Mouse (Mus musculus) heart, embryonic 15.5 days (tissue): ENCODE measurements around the gene Ift46. TPM values are rescaled to one million over a fixed set of nuclear protein-coding genes. Genes with fewer than 3 reads are reported as not detected.
"Not testable (repeated sequence)": the region's sequence is repeated elsewhere in the genome, so short reads cannot be mapped to it uniquely, and the experiment has no call there.

ENCODE experiments used
- ATAC-seq: fragments of 200-750 bp; cut with Nextera tagmentation; replicated peaks from 2 replicates; pipeline ENCODE4 v1.8.0; 2017; ENCODE audit warnings: low read depth, moderate TSS enrichment; ENCODE audit not compliant: insufficient number of reproducible peaks, insufficient read depth, low FRiP score
- H3K27ac ChIP-seq: fragments of 300-500 bp; sonication (generic); 2 replicates; pipeline ENCODE4 v1.5.1; 2015; ENCODE audit warnings: mild to moderate bottlenecking, inconsistent platforms
- H3K27me3 ChIP-seq: fragments of 300-500 bp; sonication (generic); 2 replicates; pipeline ENCODE4 v1.6.1; 2015; ENCODE audit warnings: inconsistent platforms
- H3K36me3 ChIP-seq: fragments of 300-500 bp; sonication (generic); 2 replicates; pipeline ENCODE4 v1.6.1; 2015; ENCODE audit warnings: mild to moderate bottlenecking, inconsistent platforms
- H3K4me1 ChIP-seq: fragments of 300-500 bp; sonication (generic); replicated peaks from 2 replicates; pipeline ENCODE4 v1.6.1; 2015; ENCODE audit warnings: inconsistent platforms
- H3K4me2 ChIP-seq: fragments of 300-500 bp; sonication (generic); 2 replicates; pipeline ENCODE4 v1.6.1; 2015; ENCODE audit warnings: inconsistent platforms, mild to moderate bottlenecking, moderate library complexity
- H3K4me3 ChIP-seq: fragments of 300-500 bp; sonication (generic); 2 replicates; pipeline ENCODE4 v1.5.1; 2015; ENCODE audit warnings: mild to moderate bottlenecking, inconsistent platforms
- H3K9ac ChIP-seq: fragments of 300-500 bp; sonication (generic); 2 replicates; pipeline ENCODE4 v1.6.1; 2015; ENCODE audit warnings: mild to moderate bottlenecking, inconsistent platforms
- H3K9me3 ChIP-seq: fragments of 300-500 bp; sonication (generic); replicated peaks from 2 replicates; pipeline ENCODE4 v1.6.1; 2016; ENCODE audit warnings: inconsistent platforms
- WGBS: fragments of 180-500 bp; shearing (Covaris S2); methylation state at CpG from one replicate; pipeline ENCODE4 v1.1.7; 2015; ENCODE audit warnings: mixed read lengths; 5-methylcytosine and 5-hydroxymethylcytosine counted together
- polyA plus RNA-seq: library from polyadenylated mRNA; unstranded; fragments of >200 nt; fragmentation: Nextera tagmentation; extraction: Ambion mirVana; gene quantifications from 2 replicates; pipeline ENCODE4 v1.2.1, GENCODE M21; 2015

Gene Ift46
- polyA plus RNA-seq, 1 experiment from 2014 or later: 54.3 TPM

DNA sequence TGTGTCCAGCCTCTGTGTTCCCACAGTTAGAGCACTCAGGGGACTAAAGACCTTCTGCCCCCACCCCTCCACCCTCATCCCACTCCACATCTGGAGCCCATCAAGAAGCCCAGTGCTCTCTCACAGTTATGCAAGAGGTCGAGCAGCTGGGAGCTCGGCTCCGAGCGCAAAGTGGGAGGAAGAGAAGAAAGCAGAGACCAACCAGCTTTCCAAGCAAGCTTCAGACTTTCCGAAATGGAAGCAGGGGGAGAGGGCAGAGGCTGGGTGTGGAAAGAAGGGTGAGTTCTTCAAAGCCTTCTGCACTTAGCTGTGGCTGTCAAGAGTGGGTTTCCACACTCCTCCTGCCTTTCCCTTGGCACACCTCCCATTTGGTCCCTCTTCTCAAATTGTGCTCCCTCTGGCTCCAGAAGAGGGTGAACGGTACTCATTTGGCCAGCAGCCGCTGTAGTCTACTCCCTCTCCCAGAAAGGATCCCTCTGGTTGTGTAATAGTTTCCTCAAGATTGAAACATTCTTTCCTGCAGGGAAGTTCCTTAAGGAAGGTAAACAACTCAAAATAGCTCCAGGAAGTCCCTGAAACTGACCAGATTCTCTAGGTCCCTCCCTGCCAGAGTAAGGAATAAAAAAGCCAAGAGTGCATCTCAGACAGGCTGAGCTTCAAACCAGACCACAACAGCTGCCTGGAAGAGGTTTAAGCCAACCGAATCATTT, 30.3 kb upstream of the Ift46 start:
- H3K9ac ChIP-seq: no peak overlapping the region
- H3K27me3 ChIP-seq: 0 out of 2 replicates have a peak, but pooled peaks cover 3% of the 10 kb centered on the region
- H3K27ac ChIP-seq: peak overlapping the region; percentile 70
- no peaks in the 10 kb centered on the region for H3K9me3 ChIP-seq
- whole genome bisulfite sequencing: 22% methylated on average over 8 of the region's 8 CpGs
- H3K4me1 ChIP-seq: peaks cover 30% of the 10 kb centered on the region
- ATAC-seq: 0 out of 2 replicates have a peak, but pooled peaks have one; percentile 5
- H3K36me3 ChIP-seq: peaks cover 11% of the 10 kb centered on the region
- no peak overlapping the region for H3K4me3 ChIP-seq
- H3K4me2 ChIP-seq: no peak overlapping the region; the same call in 1 of the 2 replicates

DNA sequence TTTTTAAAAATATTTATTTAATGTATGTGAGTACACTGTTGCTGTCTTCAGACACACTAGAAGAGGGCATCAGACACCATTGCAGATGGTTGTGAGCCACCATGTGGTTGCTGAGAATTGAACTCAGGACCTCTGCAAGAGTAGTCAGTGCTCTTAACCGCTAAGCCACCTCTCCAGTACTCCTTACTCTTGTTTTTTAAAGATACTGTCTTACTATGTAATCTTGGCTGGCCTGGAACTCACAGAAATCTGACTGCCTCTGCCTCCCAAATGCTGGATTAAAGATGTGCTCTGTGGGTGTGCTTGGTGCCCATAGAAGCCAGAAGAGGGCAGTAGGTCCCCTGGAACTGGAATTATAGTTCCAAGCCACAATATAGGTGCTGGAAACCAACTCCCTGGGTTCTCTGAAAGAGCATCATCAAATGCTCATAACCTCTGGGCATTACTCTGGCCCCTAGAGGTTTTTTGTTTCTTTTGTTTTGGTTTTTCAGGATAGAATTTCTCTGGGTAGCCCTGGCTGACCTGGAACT, 27.0 kb upstream of the Ift46 start:
- no peak overlapping the region for H3K9ac ChIP-seq
- no peak overlapping the region for H3K4me2 ChIP-seq
- 0 out of 2 replicates have a peak, but pooled peaks cover 3% of the 10 kb centered on the region for H3K27me3 ChIP-seq
- 78% methylated on average over 1 of the region's 1 CpGs for WGBS
- H3K9me3 ChIP-seq: no peaks in the 10 kb centered on the region
- ATAC-seq: no peak
- H3K36me3 ChIP-seq: peaks cover 45% of the 10 kb centered on the region
- H3K4me1 ChIP-seq: 0 out of 2 replicates have a peak, but pooled peaks cover 3% of the 10 kb centered on the region
- no peak overlapping the region for H3K4me3 ChIP-seq
- H3K27ac ChIP-seq: no peak overlapping the region

DNA sequence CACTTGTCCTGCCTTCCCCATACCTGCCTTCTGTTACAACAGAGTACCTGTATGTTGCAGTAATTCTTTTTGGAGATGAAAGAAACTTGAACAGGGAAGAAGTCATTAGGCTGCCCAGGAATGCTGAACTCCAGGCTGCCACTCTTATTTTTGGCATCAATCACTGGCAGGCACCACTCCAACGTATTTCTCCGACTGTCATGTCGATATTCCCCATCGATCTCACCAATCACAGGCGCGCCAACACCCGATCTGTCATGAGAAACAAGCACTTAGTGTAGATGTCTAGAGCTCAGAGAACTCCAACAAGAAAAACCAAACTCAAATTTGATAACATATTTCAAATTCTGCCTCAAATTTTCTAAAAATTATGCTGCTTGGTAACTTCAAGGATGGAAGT, 22.3 kb upstream of the Ift46 start:
- Histone ChIP-seq H3K9ac (no peak overlapping the region), H3K4me3 (no peak overlapping the region), H3K27ac (no peak overlapping the region), H3K4me1 (no peaks in the 10 kb centered on the region), H3K27me3 (no peaks in the 10 kb centered on the region), H3K9me3 (no peaks in the 10 kb centered on the region), H3K36me3 (peaks cover 79% of the 10 kb centered on the region), H3K4me2 (no peak overlapping the region)
- 88% methylated on average over 7 of the region's 7 CpGs for WGBS
- no peak for ATAC-seq

DNA sequence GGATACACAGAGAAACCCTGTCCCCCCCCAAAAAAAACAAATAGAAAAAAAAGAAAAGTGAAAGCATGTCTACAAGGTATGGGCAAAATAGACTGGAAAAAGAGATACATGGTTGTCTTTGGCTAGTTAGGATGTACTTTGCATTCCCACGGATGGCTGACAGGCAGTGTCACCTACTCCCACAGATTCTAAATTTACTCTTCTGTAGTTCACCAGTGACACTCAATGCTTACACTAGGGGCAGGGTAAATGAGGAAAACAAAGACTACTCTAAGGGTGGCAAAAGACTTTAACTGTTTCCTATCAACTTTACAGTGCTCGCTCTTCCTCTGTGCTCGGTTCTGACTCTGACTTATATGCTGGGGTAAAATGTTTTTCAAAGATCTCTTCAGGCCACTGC, 21.0 kb upstream of the Ift46 start:
- no peak overlapping the region for H3K4me3 ChIP-seq
- no peaks in the 10 kb centered on the region for H3K4me1 ChIP-seq
- H3K27ac ChIP-seq: no peak overlapping the region
- 79% methylated on average over 3 of the region's 3 CpGs for WGBS
- no peaks in the 10 kb centered on the region for H3K9me3 ChIP-seq
- H3K4me2 ChIP-seq: no peak overlapping the region
- H3K36me3 ChIP-seq: peaks cover 82% of the 10 kb centered on the region
- H3K9ac ChIP-seq: no peak overlapping the region
- ATAC-seq: no peak
- H3K27me3 ChIP-seq: no peaks in the 10 kb centered on the region

DNA sequence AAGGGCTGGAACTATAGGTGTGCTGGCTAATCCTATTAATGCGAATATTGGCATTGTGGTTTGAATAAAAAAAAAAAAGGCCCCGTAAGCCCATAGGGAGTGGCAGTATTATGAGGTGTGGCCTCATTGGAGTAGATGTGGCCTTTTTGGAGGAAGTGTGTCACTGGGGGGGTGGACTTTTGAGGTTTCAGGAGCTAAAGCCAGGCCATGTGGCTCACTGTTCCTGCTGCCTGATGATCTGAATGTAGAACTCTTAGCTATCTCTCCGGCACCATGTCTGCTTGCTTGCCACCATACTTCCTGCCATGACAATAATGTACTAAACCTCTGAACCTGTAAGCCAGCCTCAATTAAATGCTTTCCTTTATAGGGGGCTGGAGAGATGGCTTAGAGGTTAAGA, 20.4 kb upstream of the Ift46 start:
- ATAC-seq: no peak
- H3K36me3 ChIP-seq: peaks cover 86% of the 10 kb centered on the region

DNA sequence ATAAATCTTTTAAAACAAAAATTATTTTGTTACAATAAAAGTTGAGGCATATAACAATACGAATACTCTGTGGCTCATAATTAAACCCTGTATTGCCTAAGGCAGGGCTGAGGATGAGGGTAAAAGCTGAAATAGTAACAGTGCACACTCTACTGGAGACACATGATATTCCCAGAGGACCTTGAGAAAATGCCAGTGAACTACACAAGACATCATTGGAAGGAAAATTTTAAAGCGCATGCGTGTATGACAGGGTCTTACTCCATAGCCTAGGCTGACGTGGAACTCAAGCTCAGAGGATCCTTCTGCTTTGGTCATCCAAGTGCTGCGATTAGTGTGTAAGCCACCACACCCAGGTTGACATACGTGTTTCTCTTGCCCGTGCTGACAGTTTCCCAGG, 19.2 kb upstream of the Ift46 start:
- no peaks in the 10 kb centered on the region for H3K9me3 ChIP-seq
- no peaks in the 10 kb centered on the region for H3K4me1 ChIP-seq
- WGBS: 90% methylated on average over 7 of the region's 7 CpGs
- peaks cover 84% of the 10 kb centered on the region for H3K36me3 ChIP-seq
- no peak overlapping the region for H3K27ac ChIP-seq
- H3K4me3 ChIP-seq: no peak overlapping the region
- no peak overlapping the region for H3K4me2 ChIP-seq
- no peaks in the 10 kb centered on the region for H3K27me3 ChIP-seq
- no peak for ATAC-seq
- H3K9ac ChIP-seq: no peak overlapping the region

More for the DNA sequence above, 20.4 kb upstream of the Ift46 start:
- no peak overlapping the region for H3K27ac ChIP-seq
- WGBS: 96% methylated on average over 3 of the region's 3 CpGs
- no peaks in the 10 kb centered on the region for H3K27me3 ChIP-seq
- no peak overlapping the region for H3K9ac ChIP-seq
- H3K4me2 ChIP-seq: no peak overlapping the region
- no peaks in the 10 kb centered on the region for H3K4me1 ChIP-seq
- H3K9me3 ChIP-seq: no peaks in the 10 kb centered on the region
- no peak overlapping the region for H3K4me3 ChIP-seq

DNA sequence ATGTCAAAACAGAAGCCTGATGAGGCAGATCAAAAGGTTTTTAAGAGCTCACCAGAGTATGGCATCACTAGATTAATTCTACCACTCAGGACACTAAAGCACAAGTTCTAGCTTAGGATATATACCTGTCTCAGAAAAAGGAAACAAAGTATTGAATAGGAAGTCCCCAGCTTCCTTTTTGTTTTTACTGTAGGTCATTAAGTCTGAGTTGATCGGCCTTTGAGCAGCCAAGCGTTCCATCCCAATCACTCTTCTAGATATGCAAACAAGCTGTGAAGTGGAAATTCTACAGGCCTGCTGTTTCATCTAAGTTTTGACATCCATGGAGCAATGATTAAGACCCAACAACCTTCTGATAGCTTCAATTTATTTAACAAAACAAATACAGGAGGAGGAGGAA, 6.8 kb upstream of the Ift46 start:
- ATAC-seq: no peak
- Histone ChIP-seq H3K27me3 (no peaks in the 10 kb centered on the region), H3K36me3 (peaks cover 31% of the 10 kb centered on the region), H3K4me1 (peaks cover 29% of the 10 kb centered on the region), H3K9ac (no peak overlapping the region), H3K4me2 (no peak overlapping the region), H3K9me3 (no peaks in the 10 kb centered on the region), H3K27ac (no peak overlapping the region), H3K4me3 (no peak overlapping the region)
- WGBS: 58% methylated on average over 2 of the region's 2 CpGs

DNA sequence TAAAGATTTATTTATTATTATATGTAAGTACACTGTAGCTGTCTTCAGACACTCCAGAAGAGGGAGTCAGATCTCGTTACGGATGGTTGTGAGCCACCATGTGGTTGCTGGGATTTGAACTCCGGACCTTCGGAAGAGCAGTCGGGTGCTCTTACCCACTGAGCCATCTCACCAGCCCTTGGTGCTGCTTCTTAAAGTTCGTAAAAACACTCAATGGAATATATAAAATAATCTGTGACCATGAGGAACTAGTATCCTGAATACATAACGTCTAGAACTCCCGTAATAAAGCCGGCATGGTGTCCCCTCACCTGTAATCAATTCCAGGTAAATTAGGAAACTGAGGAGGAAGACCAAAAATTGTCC, 304 bp downstream of the Ift46 start:
- not testable (repeated sequence) for H3K27me3 ChIP-seq, H3K36me3 ChIP-seq, H3K9ac ChIP-seq, ATAC-seq, H3K9me3 ChIP-seq
- H3K4me1 ChIP-seq: peaks cover 24% of the 10 kb centered on the region
- peak overlapping the region; percentile 63 for H3K4me2 ChIP-seq
- H3K4me3 ChIP-seq: peak overlapping the region; percentile 88
- 31% methylated on average over 9 of the region's 9 CpGs for WGBS
- peak overlapping the region; percentile 98 for H3K27ac ChIP-seq

DNA sequence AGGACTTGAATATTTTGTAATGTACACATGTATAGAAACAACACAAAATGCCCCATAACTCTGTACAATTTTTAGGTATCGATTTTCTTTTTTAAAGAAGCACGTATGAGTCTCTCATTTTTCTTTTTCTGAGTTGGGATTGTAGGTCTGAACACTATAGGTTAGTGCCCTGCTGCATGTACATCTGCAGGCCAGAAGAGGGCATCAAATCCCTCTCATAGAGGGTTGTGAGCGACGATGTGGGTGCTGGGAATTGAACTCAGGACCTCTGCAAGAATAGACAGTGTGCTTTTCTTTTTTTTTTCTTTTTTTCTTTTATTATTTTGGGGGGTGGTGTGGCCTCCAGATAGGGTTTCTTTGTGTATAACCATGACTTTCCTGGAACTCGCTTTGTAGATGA, 3.7 kb downstream of the Ift46 start:
- no peaks in the 10 kb centered on the region for H3K27me3 ChIP-seq
- ATAC-seq: no peak
- H3K36me3 ChIP-seq: peaks cover 9% of the 10 kb centered on the region
- no peak overlapping the region for H3K9ac ChIP-seq
- 91% methylated on average over 5 of the region's 5 CpGs for WGBS
- H3K27ac ChIP-seq: no peak overlapping the region
- no peak overlapping the region for H3K4me2 ChIP-seq
- H3K4me1 ChIP-seq: peaks cover 11% of the 10 kb centered on the region
- H3K4me3 ChIP-seq: no peak overlapping the region
- H3K9me3 ChIP-seq: no peaks in the 10 kb centered on the region

DNA sequence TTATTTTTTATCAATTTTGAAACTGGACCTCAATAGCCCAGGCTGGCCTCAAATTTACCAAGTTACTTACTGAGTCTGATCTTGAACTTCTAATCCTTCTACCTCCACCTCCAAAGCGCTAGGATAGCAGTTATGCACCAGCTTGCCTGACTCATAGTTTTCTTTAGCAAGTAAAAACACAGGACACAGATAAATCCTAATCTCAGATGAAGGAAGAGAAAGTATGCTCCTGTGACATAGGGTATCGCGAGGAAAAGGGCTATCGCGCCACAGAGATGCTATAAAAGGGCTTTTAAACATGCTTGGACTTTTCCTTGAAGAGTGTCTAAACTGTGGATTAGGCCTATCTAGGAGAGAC, 4.7 kb downstream of the Ift46 start:
- Histone ChIP-seq H3K27me3 (no peaks in the 10 kb centered on the region), H3K9ac (no peak overlapping the region; the same call in 1 of the 2 replicates), H3K4me1 (peaks cover 9% of the 10 kb centered on the region), H3K4me3 (no peak overlapping the region), H3K4me2 (no peak overlapping the region), H3K27ac (peak overlapping the region; percentile 57), H3K36me3 (peaks cover 9% of the 10 kb centered on the region), H3K9me3 (no peaks in the 10 kb centered on the region)
- 13% methylated on average over 5 of the region's 5 CpGs for WGBS
- no peak for ATAC-seq

DNA sequence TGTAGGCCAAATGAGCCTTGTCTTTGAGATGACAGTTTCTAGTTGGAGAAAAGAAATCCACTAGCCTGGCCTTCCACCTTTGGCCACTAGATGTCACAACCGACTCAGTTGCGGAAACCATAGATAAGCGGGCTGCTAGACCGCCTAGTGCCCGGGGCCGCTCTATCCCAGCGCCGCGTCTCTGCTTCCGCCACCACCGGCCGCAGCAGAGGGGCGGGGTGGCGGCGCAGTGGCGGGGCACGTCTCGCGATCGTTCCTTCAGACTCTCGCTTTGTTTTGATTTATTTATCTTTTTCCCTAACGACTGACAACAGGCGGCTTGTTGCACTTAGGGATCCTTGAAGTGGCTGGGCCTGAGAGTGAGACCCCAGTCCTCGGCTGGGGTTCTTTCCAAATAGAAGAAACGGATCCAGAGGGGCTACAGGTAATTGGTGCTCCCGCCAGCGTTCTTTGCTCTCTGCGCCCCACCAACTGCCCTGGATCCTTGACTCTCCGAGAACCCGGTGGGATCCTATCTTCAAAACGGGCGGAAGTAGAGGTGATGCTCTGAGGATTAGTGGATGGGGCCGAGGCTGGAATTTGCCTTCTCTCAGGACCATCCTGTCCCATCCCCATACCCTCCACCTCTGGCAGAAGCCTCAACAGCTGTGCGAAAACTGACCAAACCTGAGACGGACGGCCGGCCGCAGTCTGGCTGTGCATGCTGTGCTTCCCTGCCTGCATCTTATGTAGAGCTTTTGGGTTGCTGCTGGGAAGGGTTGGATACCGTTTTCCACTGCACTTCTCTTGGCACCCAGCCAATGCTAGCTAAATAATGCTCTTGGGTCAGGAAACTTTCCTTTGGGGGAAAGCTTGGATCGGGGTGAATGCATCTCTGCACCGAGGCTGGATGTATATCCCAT, 5.3 kb downstream of the Ift46 start:
- Histone ChIP-seq H3K27me3 (no peaks in the 10 kb centered on the region), H3K36me3 (peaks cover 10% of the 10 kb centered on the region), H3K9ac (peak overlapping the region; percentile 78), H3K4me3 (peak overlapping the region; percentile 73), H3K9me3 (no peaks in the 10 kb centered on the region), H3K27ac (peak overlapping the region; percentile 85), H3K4me2 (peak overlapping the region; percentile 82), H3K4me1 (peaks cover 9% of the 10 kb centered on the region)
- under 1% methylated on average over 41 of the region's 41 CpGs for WGBS
- peak; percentile 97 for ATAC-seq
